Mouse (Mus musculus): ENCODE data around the gene Bud13. TPM values are rescaled to one million over a fixed set of nuclear protein-coding genes. Genes with fewer than 3 reads are reported as not detected.

Gene Bud13
- 8.6 and 10.0 TPM in 2 replicates for polyA plus RNA-seq (2015; fragmentation: Nextera tagmentation; extraction: Ambion mirVana)

GRCm38 (mm10) chr9:46282631-46283436 is at the start of gene Bud13:
Gene Bud13, plus strand, starts transcription at chr9:46283008.

GRCm38 (mm10) chr9:46235596-46235648 is 47.4 kb upstream of the Bud13 start, which contains the start of gene Apoc3:
Gene Apoc3, minus strand, starts transcription at chr9:46235636.

GRCm38 (mm10) chr9:46240526-46241153 is 42.2 kb upstream of the Bud13 start, which contains the start of gene Apoa4:
Gene Apoa4, plus strand, starts transcription at chr9:46240696.

DNA sequence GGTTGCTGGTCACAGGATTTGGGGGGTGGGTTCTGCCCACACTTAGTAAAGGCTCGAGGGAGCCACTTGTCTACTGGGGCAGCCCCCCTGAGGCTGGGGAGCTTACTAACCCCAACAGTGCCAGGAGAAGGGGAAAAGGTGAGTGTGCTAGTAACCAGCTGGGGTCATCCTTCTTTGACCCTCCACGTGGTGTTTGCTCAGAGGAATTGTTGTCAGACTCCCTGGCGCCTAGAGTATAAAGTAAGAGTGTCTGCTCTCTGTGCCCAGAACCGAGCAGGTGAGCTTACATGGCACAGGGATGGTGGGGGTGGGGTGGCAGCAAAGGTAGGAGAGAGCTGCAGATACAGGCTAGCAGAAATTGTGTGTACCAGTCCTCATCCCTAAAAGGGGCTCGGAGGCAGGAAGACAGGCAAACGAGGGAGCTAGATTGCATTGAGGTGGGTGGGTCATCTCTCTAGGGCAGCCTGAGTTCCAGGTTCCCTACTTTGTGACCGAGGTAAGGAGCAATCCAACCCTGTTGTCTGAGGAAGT is 14.4 kb upstream of the Bud13 start, which contains the start of gene Apoa5:
Gene Apoa5, plus strand, starts transcription at position 291 of the 531 bp plus-strand sequence.

DNA sequence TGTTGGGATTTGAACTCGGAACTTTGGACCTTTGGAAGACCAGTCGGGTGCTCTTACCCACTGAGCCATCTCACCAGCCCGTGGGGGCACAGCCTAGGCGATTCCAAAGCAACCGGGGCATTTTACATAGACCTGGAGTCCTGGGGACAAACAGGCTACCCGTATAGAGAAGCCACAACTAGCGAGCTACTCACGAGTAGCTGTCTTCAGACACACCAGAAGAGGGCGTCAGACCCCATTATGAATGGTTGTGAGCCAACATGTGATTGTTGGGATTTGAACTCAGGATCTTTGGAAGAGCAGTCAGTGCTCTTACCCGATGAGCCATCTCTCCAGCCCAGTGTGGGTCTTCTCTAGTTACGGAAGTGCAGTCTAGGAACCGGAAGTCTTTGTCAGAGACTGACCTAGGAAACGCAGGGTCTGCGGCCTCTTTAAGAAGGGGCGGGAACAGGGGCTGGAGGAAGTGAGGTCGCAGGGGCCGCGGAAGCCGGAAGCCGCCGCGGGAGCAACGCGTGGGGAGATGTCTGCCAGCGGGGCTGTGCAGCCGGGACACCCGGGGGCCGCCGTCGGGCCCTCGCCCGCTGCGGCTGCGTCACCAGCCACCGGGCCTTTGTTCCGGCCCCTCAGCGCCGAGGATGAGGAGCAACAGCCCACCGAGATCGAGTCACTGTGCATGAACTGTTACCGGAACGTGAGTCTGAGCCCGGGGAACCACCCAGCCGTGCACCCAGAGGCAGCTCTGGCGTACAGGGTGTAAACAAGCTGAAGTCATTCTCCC is 9.9 kb upstream of the Bud13 start, which contains the start of gene Zpr1:
Gene Zpr1, plus strand, starts transcription at position 388 of the 778 bp plus-strand sequence.

GRCm38 (mm10) chr9:46319886-46320285 is 37.1 kb downstream of the Bud13 start, which contains the start of gene 4931429L15Rik:
Gene 4931429L15Rik, minus strand, starts transcription at chr9:46319986.

Other genes starting within 250 kb of the Bud13 start
- 594 and 918 TPM in 2 replicates for gene Apoa1, start 54.4 kb upstream of the Bud13 start, polyA plus RNA-seq (2015; fragmentation: Nextera tagmentation; extraction: Ambion mirVana)
- 20.8 and 41.9 TPM in 2 replicates for gene Apoc3, start 47.4 kb upstream of the Bud13 start, polyA plus RNA-seq (2015; fragmentation: Nextera tagmentation; extraction: Ambion mirVana)
- gene Apoa4, start 42.3 kb upstream of the Bud13 start, polyA plus RNA-seq (2015; fragmentation: Nextera tagmentation; extraction: Ambion mirVana), result 25.9 and 79.2 TPM in 2 replicates
- gene Apoa5, start 14.4 kb upstream of the Bud13 start, polyA plus RNA-seq (2015; fragmentation: Nextera tagmentation; extraction: Ambion mirVana), result 20.8 and 25.8 TPM in 2 replicates
- 26.6 and 41.4 TPM in 2 replicates for gene Zpr1, start 9.9 kb upstream of the Bud13 start, polyA plus RNA-seq (2015; fragmentation: Nextera tagmentation; extraction: Ambion mirVana)
- gene 4931429L15Rik, start 37.0 kb downstream of the Bud13 start, polyA plus RNA-seq (2015; fragmentation: Nextera tagmentation; extraction: Ambion mirVana), result not detected in 2 replicates

Data from adrenal gland, postnatal 0 days (tissue).